Mouse (Mus musculus): ENCODE measurements around the gene Tgif2lx2. TPM values are rescaled to one million over a fixed set of nuclear protein-coding genes. Genes with fewer than 3 reads are reported as not detected.
"Not testable (repeated sequence)": the region's sequence is repeated elsewhere in the genome, so short reads cannot be mapped to it uniquely, and the experiment has no call there.

The Tgif2lx2 gene
- total RNA-seq (2014; rRNA removed): not detected in 2 replicates
- polyA plus RNA-seq (2015; fragmentation: Nextera tagmentation; extraction: Ambion mirVana): not detected in 2 replicates

DNA sequence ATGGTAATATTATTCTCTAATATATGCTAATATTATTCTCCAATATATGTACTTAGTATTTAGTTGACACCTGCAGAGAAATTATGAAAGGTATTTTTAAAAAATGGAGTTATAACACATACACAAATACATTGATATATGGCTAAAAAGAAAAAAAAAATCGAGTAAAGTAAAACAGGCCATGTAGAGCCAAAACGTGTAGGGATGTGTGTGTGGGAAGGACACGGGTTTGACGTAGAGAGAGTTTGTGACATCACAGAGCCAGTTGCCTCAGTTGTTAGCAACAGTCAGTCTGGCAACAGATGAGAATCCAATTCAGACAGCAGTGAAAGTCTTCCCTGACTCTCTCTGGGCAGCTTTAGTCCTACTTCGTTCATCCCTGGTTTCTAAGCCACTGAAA lies at the start of gene Tgif2lx2:
Gene Tgif2lx2 (plus strand): TSS at position 301 of the 400 bp plus-strand sequence.
- H3K4me2 ChIP-seq (ENCODE audit: low read depth, low read length); H3K4me3 ChIP-seq (ENCODE audit: low read length); H3K27me3 ChIP-seq (ENCODE audit: insufficient read depth, low read length); H3K9me3 ChIP-seq (ENCODE audit: low read length); H3K36me3 ChIP-seq (ENCODE audit: insufficient read depth, low read length); H3K9ac ChIP-seq (replicated peaks; ENCODE audit: low read length); H3K4me1 ChIP-seq (ENCODE audit: insufficient read depth, low read length); DNase-seq (ENCODE audit: low spot score); H3K27ac ChIP-seq; ATAC-seq: not testable (repeated sequence)
- no CpG with 5 or more reads among the region's 5 CpGs for WGBS

Other genes starting within 250 kb of the Tgif2lx2 start
- gene Tgif2lx1, start 53.5 kb downstream of the Tgif2lx2 start, total RNA-seq (2014; rRNA removed): not detected in 2 replicates
- gene Tgif2lx1, start 53.5 kb downstream of the Tgif2lx2 start, polyA plus RNA-seq (2015; fragmentation: Nextera tagmentation; extraction: Ambion mirVana): not detected in 2 replicates

Data from hindbrain, postnatal 0 days (tissue).